Comparison of ENCODE assay signal across 30 mouse cellular contexts in genomic region chr2:181493156-181493927, GRCm38 (mm10). TPM values are rescaled to one million over a fixed set of nuclear protein-coding genes. Genes with fewer than 3 reads are reported as not detected.
DNase-seq lines count a peak whose midpoint lies in the region; ATAC-seq and TF ChIP-seq lines count a peak whose summit lies in the region.
"Had no signal": no experiment of that assay in that cellular context is flagged by ENCODE, and none has a peak within 500 bp of the region (broad histone marks: within the 10 kb centered on the region; RNA-seq: fewer than 3 reads in every experiment).

Gene Abhd16b, plus strand, starts transcription at chr2:181493206.

- H3K9me3 ChIP-seq in E14TG2a.4 (ENCODE audit: low read length) (no peaks in the 10 kb centered on the region), ES-E14 (ENCODE audit: control insufficient read depth, insufficient read depth, low read depth, low read length) (no peaks in the 10 kb centered on the region)
- no peaks in the 10 kb centered on the region for H3K9me3 ChIP-seq in liver, embryonic 14.5 days (ENCODE audit: control insufficient read depth, low read length)
- H3K9me3 ChIP-seq: embryonic facial prominence, embryonic 13.5 days; forebrain, embryonic 13.5 days; heart, embryonic 13.5 days; kidney, embryonic 15.5 days; limb, embryonic 15.5 days had no signal

- 82% methylated on average over 31 of the region's 31 CpGs for WGBS in liver, embryonic 14.5 days (ENCODE audit: insufficient replicate concordance)

- H3K36me3 ChIP-seq in E14TG2a.4 (ENCODE audit: insufficient read depth, low read length) (peaks cover 2% of the 10 kb centered on the region), ES-E14 (ENCODE audit: control insufficient read depth, insufficient read depth, low read length, poor library complexity, severe bottlenecking) (no peaks in the 10 kb centered on the region)
- H3K36me3 ChIP-seq in liver, embryonic 14.5 days (replicated peaks; ENCODE audit: control insufficient read depth, insufficient read depth, low read depth) = no peaks in the 10 kb centered on the region
- H3K36me3 ChIP-seq: embryonic facial prominence, embryonic 13.5 days; heart, embryonic 13.5 days; kidney, embryonic 15.5 days; limb, embryonic 15.5 days had no signal

- H3K4me2 ChIP-seq in liver, embryonic 14.5 days (ENCODE audit: low read depth) = peak within 1 kb of the TSS; percentile 28
- H3K4me2 ChIP-seq: embryonic facial prominence, embryonic 13.5 days; forebrain, embryonic 13.5 days; heart, embryonic 13.5 days; kidney, embryonic 15.5 days; limb, embryonic 15.5 days had no signal

- peaks cover 12% of the 10 kb centered on the region for H3K27me3 ChIP-seq in E14TG2a.4 (ENCODE audit: insufficient read depth, low read length)
- no peaks in the 10 kb centered on the region for H3K27me3 ChIP-seq in liver, embryonic 14.5 days (ENCODE audit: control insufficient read depth, insufficient read depth, low read length)
- H3K27me3 ChIP-seq: embryonic facial prominence, embryonic 13.5 days; forebrain, embryonic 13.5 days; kidney, embryonic 15.5 days; limb, embryonic 15.5 days; Patski had no signal

- H3K4me1 ChIP-seq in E14TG2a.4 (replicated peaks; ENCODE audit: low read depth, low read length) = peaks cover 59% of the 10 kb centered on the region
- peaks cover 0 to 16% of the 10 kb centered on the region in 2 experiments; a peak in 1 of 4 replicates for H3K4me1 ChIP-seq in ES-E14 (ENCODE audit: control insufficient read depth in 2 of 2, insufficient read depth in 2 of 2, low read length in 2 of 2, poor library complexity in 1 of 2)
- peaks cover 2 to 11% of the 10 kb centered on the region in 2 experiments for H3K4me1 ChIP-seq in liver, embryonic 14.5 days (replicated peaks; ENCODE audit: control insufficient read depth in 2 of 2, insufficient read depth in 2 of 2, low read length in 1 of 2)

- H3K27ac ChIP-seq in ES-E14 (ENCODE audit: insufficient read depth, low read depth, low read length, poor library complexity, severe bottlenecking) = no peak within 1 kb of the TSS
- no peak within 1 kb of the TSS for H3K27ac ChIP-seq in liver, embryonic 14.5 days
- H3K27ac ChIP-seq: embryonic facial prominence, embryonic 13.5 days; forebrain, embryonic 13.5 days; heart, embryonic 13.5 days; kidney, embryonic 15.5 days; limb, embryonic 15.5 days had no signal

- H3K4me3 ChIP-seq in E14TG2a.4 (replicated peaks; ENCODE audit: low read length) = peak within 1 kb of the TSS; percentile 70
- H3K4me3 ChIP-seq in ES-E14 (ENCODE audit: insufficient read depth in 1 of 2, low read depth in 1 of 2, low read length in 2 of 2, poor library complexity in 1 of 2, severe bottlenecking in 1 of 2) = peak within 1 kb of the TSS; percentile 34 to 40; a peak in 3 of 4 replicates
- no peak within 1 kb of the TSS for H3K4me3 ChIP-seq in liver, embryonic 14.5 days (ENCODE audit: insufficient read depth in 1 of 2, low read depth in 2 of 2, low read length in 2 of 2)
- H3K4me3 ChIP-seq: embryonic facial prominence, embryonic 13.5 days; forebrain, embryonic 13.5 days; heart, embryonic 13.5 days; kidney, embryonic 15.5 days; limb, embryonic 15.5 days had no signal

- no peak for TF ChIP-seq EP300 in liver, embryonic 14.5 days (IDR thresholded peaks at IDR 0.05; ENCODE audit: low read depth)

- DNase-seq in kidney, postnatal 10 days = peak; percentile 30
- DNase-seq in kidney, postnatal 14 days = no peak
- no peak for DNase-seq in ES-E14 (ENCODE audit: low read depth, low spot score)
- DNase-seq in liver, embryonic 14.5 days (ENCODE audit: low read depth in 3 of 3, low spot score in 3 of 3) = no peak
- DNase-seq in ovary, adult 18-20 months (ENCODE audit: low spot score) = no peak
- no peak for DNase-seq in embryo, embryonic 9.5 days (ENCODE audit: extremely low spot score)
- no peak for DNase-seq in ovary, postnatal 36 days (ENCODE audit: low spot score)
- DNase-seq: adrenal gland, adult 8-10 months; cerebellum, adult 8-10 months; heart, adult 18-20 months; heart, postnatal 14 days; kidney, adult 11 months; layer of hippocampus, adult 9-11 months; lung, postnatal 4 days; right cerebral cortex, postnatal 25 days had no signal

- H3K9ac ChIP-seq in ES-E14 (ENCODE audit: insufficient read depth, low read depth, low read length, poor library complexity, severe bottlenecking) = no peak within 1 kb of the TSS; the same call in 1 of the 2 replicates
- H3K9ac ChIP-seq in liver, embryonic 14.5 days (replicated peaks) = no peak within 1 kb of the TSS
- H3K9ac ChIP-seq: embryonic facial prominence, embryonic 13.5 days; forebrain, embryonic 13.5 days; heart, embryonic 13.5 days; kidney, embryonic 15.5 days; limb, embryonic 15.5 days had no signal

- no peak for TF ChIP-seq CTCF in E14TG2a.4 (conservative IDR thresholded peaks at IDR 0.05; ENCODE audit: low read length)
- TF ChIP-seq CTCF in liver, embryonic 14.5 days (IDR thresholded peaks at IDR 0.05; ENCODE audit: low read depth) = no peak

- no peak for ATAC-seq in liver, embryonic 14.5 days (ENCODE audit: insufficient read depth)
- ATAC-seq: activated CD4-positive, CD25-positive, alpha-beta regulatory T cell, adult 4 months; forebrain, embryonic 13.5 days; Patski had no signal

- in situ Hi-C loops in ES-E14 (cut with MboI; ENCODE audit: low sequenced_read_pairs in 2 of 2, unreplicated experiment in 2 of 2) = no loop called here

TF ChIP-seq in ES-E14, 5 proteins besides CTCF, POLR2A, EP300 and RAD21:
- no peak for TF ChIP-seq HCFC1 (IDR thresholded peaks at IDR 0.05; ENCODE audit: borderline replicate concordance, insufficient read depth, low read length)
- TF ChIP-seq MAFK (IDR thresholded peaks at IDR 0.05; ENCODE audit: insufficient read depth, low read depth, low read length) = no peak
- TF ChIP-seq CHD2 (IDR thresholded peaks at IDR 0.05; ENCODE audit: low read depth, low read length) = no peak

RNA-seq across cellular contexts. Expression of gene Abhd16b, which starts in this region (rescaled TPM):
- 0.36 and 0.53 TPM in 2 replicates for total RNA-seq in ES-E14 (2012; rRNA removed)
- polyA plus RNA-seq in liver, embryonic 14.5 days (2012; rRNA removed) = 0.01 TPM in 1 of 2 replicates, not detected in the other
- not detected in 2 replicates for polyA plus RNA-seq in liver, embryonic 14.5 days (2014; fragmentation: Nextera tagmentation; extraction: Ambion mirVana)
- total RNA-seq: adrenal gland, adult 8-10 months; common myeloid progenitor, adult 5-6 weeks; gastrocnemius, adult 8-10 months; heart, adult 18-20 months; heart, postnatal 14 days; left cerebral cortex, adult 8-10 months; left cerebral cortex, postnatal 4 days; megakaryocyte-erythroid progenitor cell, adult 5-6 weeks had no signal
- polyA plus RNA-seq: activated CD4-positive, CD25-positive, alpha-beta regulatory T cell, adult 4 months; C2C12; forebrain, embryonic 13.5 days; kidney, embryonic 15.5 days; neural tube, embryonic 11.5 days had no signal

Comparison
In these comparisons a context has a peak if more than half of its experiments do, and no peak if none do; other contexts are left out.
1. H3K4me3 ChIP-seq: peak in E14TG2a.4 (single experiment) and ES-E14 (2 of 2); none in liver, embryonic 14.5 days (0 of 2).